Mouse (Mus musculus): ENCODE data around the gene Btbd35f22.
"Not testable (repeated sequence)": the region's sequence is repeated elsewhere in the genome, so short reads cannot be mapped to it uniquely, and the experiment has no call there.

Btbd35f22 gene

DNA sequence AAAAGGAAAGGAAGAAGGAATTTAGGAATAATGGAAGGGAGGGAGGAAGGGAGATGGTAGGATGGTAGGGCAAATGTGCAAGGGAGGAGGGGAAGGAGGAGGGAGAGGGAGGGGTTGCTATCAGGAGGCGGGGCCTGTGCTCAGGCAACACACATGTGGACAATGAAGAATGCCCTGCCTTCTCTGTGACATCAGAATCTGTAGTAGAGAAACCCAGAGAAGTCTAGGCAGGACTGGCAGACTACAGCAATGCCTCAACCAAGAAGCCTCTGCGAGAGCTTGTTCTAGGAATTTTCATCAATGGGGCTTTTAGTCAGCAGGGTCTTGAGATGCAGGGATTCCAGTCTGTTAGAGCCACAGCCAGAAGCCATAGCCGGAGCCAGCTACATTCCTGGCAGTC is at the start of gene Btbd35f22:
Gene Btbd35f22, plus strand, starts transcription at position 301 of the 400 bp plus-strand sequence.
- DNase-seq: not testable (repeated sequence)
